Mouse (Mus musculus) central nervous system, embryonic 14 days (tissue): ENCODE data around the gene Acp7. TPM values are rescaled to one million over a fixed set of nuclear protein-coding genes. Genes with fewer than 3 reads are reported as not detected.

Source experiments
- polyA plus RNA-seq: library from polyadenylated mRNA; depleted of rRNA; stranded (reverse); fragments of >200 nt; gene quantifications from 2 replicates; pipeline ENCODE4 v1.2.3, GENCODE M21; 2012; rRNA removed

Gene Acp7
- 0.05 and 0.28 TPM in 2 replicates for polyA plus RNA-seq

GRCm38 (mm10) chr7:28631073-28631472 is at the start of gene Acp7:
Acp7 (minus strand) TSS chr7:28631332.

GRCm38 (mm10) chr7:28597642-28598446 is 33.3 kb downstream of the Acp7 start, which contains the start of the genes Samd4b and Pak4:
Samd4b (minus strand) TSS chr7:28598144.
Pak4 (minus strand) TSS chr7:28598185.

Other genes starting within 250 kb of the Acp7 start
- gene Med29, start 238.6 kb downstream of the Acp7 start, polyA plus RNA-seq = 46.6 and 46.8 TPM in 2 replicates
- gene Paf1, start 238.4 kb downstream of the Acp7 start, polyA plus RNA-seq = 111 and 114 TPM in 2 replicates
- 5.3 and 6.4 TPM in 2 replicates for gene Gmfg, start 193.9 kb downstream of the Acp7 start, polyA plus RNA-seq
- 40.4 and 41.7 TPM in 2 replicates for gene Lrfn1, start 179.4 kb downstream of the Acp7 start, polyA plus RNA-seq
- not detected in 2 replicates for gene Ifnl2, start 120.9 kb downstream of the Acp7 start, polyA plus RNA-seq
- not detected in 2 replicates for gene Ifnl3, start 108.5 kb downstream of the Acp7 start, polyA plus RNA-seq
- not detected in 2 replicates for gene Sycn, start 90.4 kb downstream of the Acp7 start, polyA plus RNA-seq
- gene Nccrp1, start 84.1 kb downstream of the Acp7 start, polyA plus RNA-seq = 0.10 and 0.20 TPM in 2 replicates
- gene Samd4b, start 33.2 kb downstream of the Acp7 start, polyA plus RNA-seq = 66.8 and 66.9 TPM in 2 replicates
- 20.4 and 22.5 TPM in 2 replicates for gene Pak4, start 33.1 kb downstream of the Acp7 start, polyA plus RNA-seq
- 15.2 and 21.5 TPM in 2 replicates for gene Fbxo27, start 61.5 kb upstream of the Acp7 start, polyA plus RNA-seq
- 3.9 and 9.2 TPM in 2 replicates for gene Fbxo17, start 85.5 kb upstream of the Acp7 start, polyA plus RNA-seq
- gene Mrps12, start 110.5 kb upstream of the Acp7 start, polyA plus RNA-seq = 76.2 and 79.2 TPM in 2 replicates
- gene Sars2, start 110.7 kb upstream of the Acp7 start, polyA plus RNA-seq = 24.8 and 27.0 TPM in 2 replicates
- gene Ccer2, start 124.8 kb upstream of the Acp7 start, polyA plus RNA-seq = 0.38 and 1.3 TPM in 2 replicates
- gene Sirt2, start 135.4 kb upstream of the Acp7 start, polyA plus RNA-seq = 122 and 125 TPM in 2 replicates
- 37.7 and 39.0 TPM in 2 replicates for gene Nfkbib, start 136.2 kb upstream of the Acp7 start, polyA plus RNA-seq
- gene Rinl, start 157.6 kb upstream of the Acp7 start, polyA plus RNA-seq = 1.2 and 1.6 TPM in 2 replicates
- gene Hnrnpl, start 177.2 kb upstream of the Acp7 start, polyA plus RNA-seq = 479 and 480 TPM in 2 replicates
- 74.0 and 89.9 TPM in 2 replicates for gene Ech1, start 193.9 kb upstream of the Acp7 start, polyA plus RNA-seq
- 7.4 and 9.6 TPM in 2 replicates for gene Lgals4, start 202.5 kb upstream of the Acp7 start, polyA plus RNA-seq
- 16.7 and 30.1 TPM in 2 replicates for gene Lgals7, start 232.5 kb upstream of the Acp7 start, polyA plus RNA-seq